Mouse (Mus musculus) ES-E14 (cell line): ENCODE data around the gene Uggt1. TPM values are rescaled to one million over a fixed set of nuclear protein-coding genes. Genes with fewer than 3 reads are reported as not detected.

Experiments
- DNase-seq: peaks from one replicate; pipeline ENCODE4 v3.0.0-alpha.2; 2013; ENCODE audit warnings: low read depth, low spot score
- H3K27ac ChIP-seq: 2 replicates; pipeline ENCODE4 v1.5.1; 2012; ENCODE audit warnings: low read depth, mild to moderate bottlenecking, low read length, moderate library complexity, mixed read lengths; ENCODE audit not compliant: poor library complexity, insufficient read depth, severe bottlenecking
- H3K36me3 ChIP-seq: 2 replicates; pipeline ENCODE4 v1.6.1; 2012; ENCODE audit warnings: mild to moderate bottlenecking, low read length, moderate library complexity, mixed read lengths; ENCODE audit not compliant: control insufficient read depth, poor library complexity, insufficient read depth, severe bottlenecking
- H3K4me1 ChIP-seq, 2 experiments: fragments of 150-350 bp in 1 of 2; sonication (generic) in 1 of 2; 2 replicates each; pipeline ENCODE4 v1.6.1; 2012; ENCODE audit warnings: low read length in 2 of 2, mild to moderate bottlenecking in 1 of 2, mixed read lengths in 1 of 2; ENCODE audit not compliant: control insufficient read depth in 2 of 2, insufficient read depth in 2 of 2, poor library complexity in 1 of 2
- H3K4me3 ChIP-seq, 2 experiments: fragments of 150-350 bp in 1 of 2; sonication (generic) in 1 of 2; 2 replicates each; pipeline ENCODE4 v1.5.1; 2012; ENCODE audit warnings: low read length in 2 of 2, low read depth in 1 of 2, mild to moderate bottlenecking in 1 of 2, mixed read lengths in 1 of 2; ENCODE audit not compliant: insufficient read depth in 1 of 2, poor library complexity in 1 of 2, severe bottlenecking in 1 of 2
- H3K9ac ChIP-seq: 2 replicates; pipeline ENCODE4 v1.6.1; 2012; ENCODE audit warnings: low read depth, mild to moderate bottlenecking, low read length, mixed read lengths; ENCODE audit not compliant: poor library complexity, insufficient read depth, severe bottlenecking
- H3K9me3 ChIP-seq: fragments of 150-350 bp; sonication (generic); 2 replicates; pipeline ENCODE4 v1.6.1; 2012; ENCODE audit warnings: low read depth, mild to moderate bottlenecking, low read length; ENCODE audit not compliant: control insufficient read depth, insufficient read depth
- CHD2 ChIP-seq: IDR thresholded peaks from 2 replicates; pipeline ENCODE4 v1.6.1; 2014; ENCODE audit warnings: mild to moderate bottlenecking, low read depth, low read length, inconsistent platforms
- HCFC1 ChIP-seq: IDR thresholded peaks from 2 replicates; pipeline ENCODE4 v1.6.1; 2012; ENCODE audit warnings: low read length, inconsistent platforms, borderline replicate concordance; ENCODE audit not compliant: insufficient read depth
- MAFK ChIP-seq: IDR thresholded peaks from 2 replicates; pipeline ENCODE4 v1.6.1; 2014; ENCODE audit warnings: mild to moderate bottlenecking, low read depth, low read length, inconsistent platforms; ENCODE audit not compliant: insufficient read depth
- ZC3H11A ChIP-seq: IDR thresholded peaks from 2 replicates; pipeline ENCODE4 v1.6.1; 2012; ENCODE audit warnings: low read depth, mild to moderate bottlenecking, inconsistent platforms, low read length, borderline replicate concordance
- ZNF384 ChIP-seq: IDR thresholded peaks from 2 replicates; pipeline ENCODE4 v1.6.1; 2012; ENCODE audit warnings: low read depth, low read length, inconsistent platforms
- in situ Hi-C, 2 experiments: fragments of 600-800 bp; cut with MboI; formaldehyde crosslinking; loops; one replicate each; pipeline ENCODE4 v1.15.1; 2025; ENCODE audit warnings: low sequenced_read_pairs in 2 of 2, inconsistent platforms in 1 of 2; ENCODE audit not compliant: unreplicated experiment in 2 of 2
- total RNA-seq: library from RNA; depleted of rRNA; stranded (reverse); fragments of 300-350 nt; gene quantifications from 2 replicates; pipeline ENCODE4 v1.2.3, GENCODE M21; 2012

Gene Uggt1
- total RNA-seq, 1 experiment, result 136 TPM

DNA sequence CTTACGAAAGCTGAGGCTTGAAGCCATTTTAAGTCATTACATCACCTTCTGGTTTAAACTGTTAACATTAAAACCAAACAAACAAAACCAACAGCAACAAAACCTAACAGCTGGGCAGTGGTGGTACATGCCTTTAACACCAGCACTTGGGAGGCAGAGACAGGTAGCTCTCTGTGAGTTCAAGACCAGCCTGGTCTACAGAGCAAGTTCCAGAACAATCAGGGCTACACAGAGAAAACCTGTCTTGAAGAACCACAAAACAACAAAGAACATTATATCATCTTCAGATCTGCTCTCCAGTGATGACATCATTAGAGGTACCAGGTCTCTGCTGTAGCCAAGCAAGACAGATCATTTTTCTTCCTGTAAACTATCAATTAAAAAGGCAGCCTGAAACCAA is 15.9 kb upstream of the Uggt1 start:
- in situ Hi-C loops, result no loop called here
- DNase-seq, result no peak
- no peak overlapping the region for H3K27ac ChIP-seq
- H3K4me1 ChIP-seq, result no peaks in the 10 kb centered on the region
- no peak overlapping the region for H3K4me3 ChIP-seq
- no peaks in the 10 kb centered on the region for H3K36me3 ChIP-seq
- no peaks in the 10 kb centered on the region for H3K9me3 ChIP-seq
- no peak for TF ChIP-seq MAFK
- no peak for TF ChIP-seq HCFC1
- no peak for TF ChIP-seq ZC3H11A
- no peak for TF ChIP-seq ZNF384
- no peak for TF ChIP-seq CHD2
- no peak overlapping the region for H3K9ac ChIP-seq

GRCm38 (mm10) chr1:36259281-36259680 is 14.8 kb upstream of the Uggt1 start:
- no peaks in the 10 kb centered on the region for H3K36me3 ChIP-seq
- in situ Hi-C loops, result no loop called here

GRCm38 (mm10) chr1:36258631-36259030 is 14.1 kb upstream of the Uggt1 start:
- H3K36me3 ChIP-seq, result no peaks in the 10 kb centered on the region
- DNase-seq, result no peak
- in situ Hi-C loops, result no loop called here
- TF ChIP-seq ZNF384 (no peak), MAFK (no peak), ZC3H11A (no peak), CHD2 (no peak), HCFC1 (no peak)
- no peak overlapping the region for H3K4me3 ChIP-seq
- H3K9me3 ChIP-seq, result no peaks in the 10 kb centered on the region
- H3K4me1 ChIP-seq, result peaks cover 0 to 3% of the 10 kb centered on the region in 2 experiments; a peak in 1 of 4 replicates
- no peak overlapping the region for H3K27ac ChIP-seq
- H3K9ac ChIP-seq, result no peak overlapping the region

More at GRCm38 (mm10) chr1:36259281-36259680, 14.8 kb upstream of the Uggt1 start:
- Histone ChIP-seq H3K27ac (no peak overlapping the region), H3K4me1 (peaks cover 0 to 3% of the 10 kb centered on the region in 2 experiments; a peak in 1 of 4 replicates), H3K9me3 (no peaks in the 10 kb centered on the region), H3K4me3 (no peak overlapping the region), H3K9ac (no peak overlapping the region)
- TF ChIP-seq CHD2, result no peak
- TF ChIP-seq ZNF384, result no peak
- DNase-seq, result no peak

DNA sequence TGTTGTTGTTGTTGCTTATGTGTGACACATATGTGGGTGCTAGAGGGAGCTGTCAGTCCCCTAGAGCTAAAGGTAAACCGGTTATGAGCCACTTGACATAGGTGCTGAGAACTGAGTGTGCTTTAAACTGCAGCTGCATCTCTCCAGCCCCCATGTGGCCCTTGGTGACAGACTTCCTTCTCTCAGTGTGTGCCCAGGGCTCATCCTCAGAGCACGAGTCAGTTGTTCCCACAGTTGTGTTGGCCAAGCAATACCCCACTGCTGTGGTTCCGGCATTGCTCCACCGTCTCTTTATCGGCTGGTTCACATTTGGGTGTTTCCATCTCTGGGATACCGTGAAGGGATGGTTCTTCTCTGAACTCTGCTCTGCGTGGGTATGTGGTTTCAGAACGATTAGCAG is 12.8 kb upstream of the Uggt1 start:
- no peak for DNase-seq
- H3K4me1 ChIP-seq, result peaks cover 0 to 3% of the 10 kb centered on the region in 2 experiments; a peak in 1 of 4 replicates
- in situ Hi-C loops, result no loop called here
- H3K27ac ChIP-seq, result no peak overlapping the region
- H3K4me3 ChIP-seq, result no peak overlapping the region
- no peaks in the 10 kb centered on the region for H3K9me3 ChIP-seq
- H3K9ac ChIP-seq, result no peak overlapping the region
- no peaks in the 10 kb centered on the region for H3K36me3 ChIP-seq
- no peak for TF ChIP-seq HCFC1
- no peak for TF ChIP-seq CHD2
- no peak for TF ChIP-seq ZNF384
- no peak for TF ChIP-seq MAFK
- TF ChIP-seq ZC3H11A, result no peak
